Mouse (Mus musculus) adrenal gland, postnatal 10 days (tissue): ENCODE results near the gene Top1. TPM values are rescaled to one million over a fixed set of nuclear protein-coding genes. Genes with fewer than 3 reads are reported as not detected.
A peak's percentile ranks its signal among the peaks of the same experiment; 100 is the strongest.

Experiments
- DNase-seq: peaks from one replicate; pipeline ENCODE4 v3.0.0; 2021; ENCODE audit warnings: mixed read lengths
- total RNA-seq, 2 experiments: library from RNA; stranded (reverse); gene quantifications; 2 replicates each; pipeline ENCODE4 v1.2.3; 2021

Gene Top1
- total RNA-seq, 2 experiments from 2014 or later, result 72.7 to 75.0 TPM

- no peak for DNase-seq
These were observed 95.9 kb downstream of the Top1 start for GRCm38 (mm10) chr2:160741580-160741979.

GRCm38 (mm10) chr2:160742161-160742609, 96.5 kb downstream of the Top1 start:
- no peak for DNase-seq

DNA sequence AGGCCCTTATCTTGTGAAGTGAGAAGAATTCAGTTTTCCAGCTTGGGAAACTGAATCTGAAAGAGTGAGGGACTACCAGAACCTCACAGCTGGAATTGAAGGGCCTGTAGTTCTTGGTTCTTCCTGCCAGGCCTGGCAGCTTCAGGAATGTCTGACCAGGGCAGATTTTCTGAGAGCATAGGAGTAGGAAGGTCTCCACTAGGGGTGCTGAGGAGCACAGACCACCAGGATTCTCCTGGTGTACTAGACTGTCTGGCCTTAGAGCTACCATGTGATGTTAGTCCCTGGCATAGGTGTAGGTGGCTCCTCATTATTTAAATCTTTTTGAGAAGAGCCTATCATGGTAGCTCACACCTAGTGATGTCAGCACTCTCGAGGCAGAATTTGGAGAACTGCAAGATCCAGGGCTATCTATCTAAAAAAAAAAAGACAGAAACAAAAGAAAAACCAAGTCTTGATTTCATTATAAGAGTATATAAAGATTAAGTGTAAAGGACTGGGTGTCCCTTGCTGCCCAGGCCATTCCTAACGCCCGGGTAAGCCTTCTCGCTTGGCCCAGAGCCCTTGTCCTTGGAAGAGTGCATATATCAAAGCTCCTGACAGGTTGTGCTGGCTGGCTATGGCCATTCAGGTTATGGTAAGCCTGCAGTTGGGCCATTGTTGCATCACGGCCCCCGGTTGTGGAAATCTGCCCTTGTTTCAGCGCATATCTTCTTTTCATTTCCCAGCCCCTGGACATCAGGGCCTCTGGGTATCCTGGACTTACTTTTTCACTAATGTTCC, 98.5 kb downstream of the Top1 start:
- DNase-seq, result peak; percentile 86

DNA sequence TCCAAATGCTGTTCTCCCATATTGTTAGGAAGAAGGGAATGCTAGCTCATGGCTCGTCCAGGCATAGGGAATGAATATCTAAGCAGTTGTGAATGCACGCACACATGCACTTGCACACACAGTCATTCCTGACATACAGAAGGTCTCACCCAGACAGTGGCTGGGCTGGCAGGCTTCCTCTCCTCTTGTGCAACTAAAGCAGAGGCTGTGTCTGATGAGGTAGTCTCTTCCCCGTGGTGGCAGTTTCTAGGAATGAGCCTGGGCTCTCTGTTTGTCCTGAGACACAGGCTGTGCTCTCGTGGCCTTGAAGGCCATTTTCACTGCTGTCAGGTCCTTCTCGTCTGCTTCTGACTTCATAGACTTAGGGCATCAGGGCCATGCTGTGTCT, 99.1 kb downstream of the Top1 start:
- DNase-seq, result peak; percentile 68

DNA sequence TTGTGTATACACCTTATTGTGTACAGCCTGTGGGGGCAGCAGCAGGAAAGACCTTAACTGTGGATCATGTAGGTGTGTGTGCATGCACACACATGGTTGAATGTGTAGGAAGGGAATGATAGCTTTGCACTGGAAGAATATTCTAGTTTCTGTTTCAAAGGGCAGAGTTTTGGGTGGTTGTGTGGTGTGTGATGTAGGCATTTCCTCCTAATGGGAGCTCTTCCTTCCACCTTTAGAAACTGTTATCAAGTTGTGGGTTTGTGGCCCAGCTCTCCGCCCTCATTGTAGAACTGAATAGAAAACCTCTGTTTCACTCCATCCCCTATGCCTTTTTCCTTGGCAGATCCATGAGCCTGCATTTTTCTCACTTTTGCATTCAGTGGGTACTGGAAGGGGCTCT, 99.8 kb downstream of the Top1 start:
- no peak for DNase-seq

GRCm38 (mm10) chr2:160746637-160747036, 100.9 kb downstream of the Top1 start:
- DNase-seq, result no peak

DNA sequence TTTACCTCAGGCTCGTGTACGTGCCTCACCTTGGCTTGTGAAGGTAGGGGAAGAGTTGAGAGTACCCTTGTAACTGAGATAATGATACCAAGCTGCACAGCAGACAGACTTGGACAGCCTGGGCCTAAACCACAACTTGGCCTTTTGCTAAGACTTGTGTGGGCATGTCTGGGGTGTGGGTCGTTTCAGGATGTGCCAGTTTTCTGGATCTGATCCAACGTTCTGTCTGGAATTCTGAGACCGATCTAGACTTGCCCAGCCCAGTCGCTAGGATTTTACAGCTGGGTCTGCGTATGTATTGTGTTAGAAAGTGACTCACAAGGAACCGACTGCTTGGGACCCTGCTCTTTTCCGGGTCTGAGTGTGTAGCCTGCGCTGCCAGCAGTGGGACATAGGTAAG, 101.4 kb downstream of the Top1 start:
- DNase-seq, result no peak

DNA sequence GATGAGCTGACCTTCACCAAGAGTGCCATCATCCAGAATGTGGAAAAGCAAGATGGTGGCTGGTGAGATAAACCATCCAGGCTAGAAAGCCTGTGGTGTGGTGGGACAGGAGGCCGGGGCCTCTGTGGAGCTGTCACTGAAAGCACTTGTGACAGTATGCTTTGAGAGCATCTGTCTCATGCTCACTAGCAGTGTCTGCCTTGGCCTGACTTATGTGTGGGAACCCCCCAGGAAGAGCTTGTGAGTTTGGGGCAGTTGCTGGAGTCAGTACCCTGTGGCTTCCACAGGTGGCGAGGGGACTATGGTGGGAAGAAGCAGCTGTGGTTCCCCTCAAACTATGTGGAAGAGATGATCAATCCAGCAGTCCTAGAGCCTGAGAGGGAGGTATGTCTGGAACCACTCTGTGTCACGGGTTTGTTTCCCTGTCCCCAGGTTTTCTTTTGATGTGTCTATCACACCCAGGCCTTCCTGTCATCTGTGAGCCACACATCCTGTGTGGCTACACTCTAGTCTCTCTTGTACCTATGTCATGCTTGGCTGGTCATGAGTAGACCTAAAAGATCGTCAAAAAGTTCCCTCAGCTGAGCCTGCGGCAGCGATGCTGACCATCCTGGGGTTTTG, 111.0 kb downstream of the Top1 start:
- no peak for DNase-seq

- DNase-seq, result peak; percentile 66
These were observed 114.9 kb downstream of the Top1 start for GRCm38 (mm10) chr2:160760433-160761184.

- DNase-seq, result no peak
These were observed 118.1 kb downstream of the Top1 start for GRCm38 (mm10) chr2:160763816-160764215.

DNA sequence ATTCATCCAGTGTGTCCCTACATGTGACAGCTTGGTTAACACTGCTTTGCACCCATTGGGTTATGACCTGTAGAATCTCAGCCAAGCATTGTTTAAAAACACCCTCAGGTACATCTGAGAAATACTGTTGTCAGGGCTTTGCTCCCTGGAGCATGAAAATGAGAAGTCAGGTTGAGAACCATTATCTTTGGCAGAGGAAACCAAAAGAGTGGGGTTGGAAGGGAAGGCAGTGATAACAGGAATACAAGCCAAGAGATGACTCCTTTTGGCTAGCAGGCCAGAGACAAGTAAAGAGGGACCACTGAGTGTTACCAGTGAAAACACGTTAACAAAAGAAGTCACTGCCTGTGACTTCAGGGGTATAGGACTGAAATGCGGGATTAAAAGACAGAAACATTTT, 118.7 kb downstream of the Top1 start:
- DNase-seq, result no peak

DNA sequence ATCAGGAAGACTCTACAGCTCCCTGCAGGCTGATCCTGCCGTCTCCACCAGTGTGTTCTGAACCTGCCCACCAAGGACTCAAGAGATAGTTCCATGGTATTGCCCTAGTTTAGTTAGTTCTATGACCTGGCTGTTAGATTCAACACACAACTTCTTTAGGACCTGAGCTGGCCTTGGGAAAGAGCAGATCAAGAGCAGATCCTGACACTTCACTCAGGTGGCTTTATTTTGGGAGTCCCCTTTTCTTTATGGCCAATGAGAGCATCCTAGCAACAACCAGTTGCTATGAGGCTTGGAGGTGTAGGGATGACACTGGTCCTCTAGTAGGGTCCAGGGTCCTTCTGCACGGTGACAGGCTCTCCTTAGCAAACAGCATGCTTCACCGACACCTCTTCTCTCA, 119.4 kb downstream of the Top1 start:
- no peak for DNase-seq

- DNase-seq, result peak; percentile 63
These were observed 120.7 kb downstream of the Top1 start for GRCm38 (mm10) chr2:160766371-160766771.

DNA sequence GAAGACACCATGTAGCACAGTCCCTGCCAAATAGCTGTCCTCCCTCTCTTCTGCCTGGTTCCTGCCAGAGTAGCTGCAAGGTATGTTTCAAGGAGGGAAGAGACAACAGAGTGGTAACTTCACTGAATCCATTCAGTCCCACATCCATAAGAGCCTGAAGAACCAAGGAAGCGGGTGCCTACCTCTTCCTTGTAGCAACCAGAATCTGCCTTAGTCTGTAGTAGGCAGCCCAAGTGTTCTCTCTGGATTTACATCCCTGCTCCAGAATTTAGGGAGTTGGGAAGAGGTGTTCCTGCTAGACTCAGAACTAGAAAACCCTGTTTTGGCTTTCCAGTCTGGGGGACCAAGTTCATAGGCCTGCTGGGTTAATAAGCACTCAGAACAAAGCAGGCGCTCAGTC, 121.5 kb downstream of the Top1 start:
- DNase-seq, result no peak

DNA sequence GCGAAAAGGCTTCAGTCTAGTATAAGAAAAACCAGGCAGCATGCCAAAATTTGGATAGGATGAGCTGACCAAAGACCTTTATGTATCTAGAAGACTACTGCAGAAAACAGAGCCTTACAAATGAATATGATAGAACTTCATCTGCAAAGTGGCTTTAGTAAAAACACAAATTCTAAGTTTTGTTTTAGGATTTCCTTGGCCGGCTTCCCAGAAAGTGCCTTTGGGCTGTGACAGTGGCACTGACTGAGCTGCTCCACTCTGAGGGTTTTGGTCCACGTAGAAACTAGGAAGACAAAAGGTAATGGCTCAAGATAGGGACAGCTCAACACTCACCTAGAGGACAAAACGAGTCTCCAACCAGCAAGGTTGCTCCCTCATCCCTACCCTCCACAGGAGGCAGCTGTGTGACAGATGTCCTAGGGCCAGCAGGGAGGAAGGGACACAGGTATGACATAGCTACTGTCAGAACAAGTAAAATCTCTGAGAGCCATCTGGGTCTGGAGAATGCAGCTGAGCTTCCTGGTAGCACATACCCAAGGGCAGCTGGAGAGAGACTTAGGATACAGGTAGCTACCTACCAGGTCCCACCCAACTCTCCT, 122.5 kb downstream of the Top1 start:
- DNase-seq, result no peak

GRCm38 (mm10) chr2:160768997-160769396, 123.3 kb downstream of the Top1 start:
- no peak for DNase-seq

DNA sequence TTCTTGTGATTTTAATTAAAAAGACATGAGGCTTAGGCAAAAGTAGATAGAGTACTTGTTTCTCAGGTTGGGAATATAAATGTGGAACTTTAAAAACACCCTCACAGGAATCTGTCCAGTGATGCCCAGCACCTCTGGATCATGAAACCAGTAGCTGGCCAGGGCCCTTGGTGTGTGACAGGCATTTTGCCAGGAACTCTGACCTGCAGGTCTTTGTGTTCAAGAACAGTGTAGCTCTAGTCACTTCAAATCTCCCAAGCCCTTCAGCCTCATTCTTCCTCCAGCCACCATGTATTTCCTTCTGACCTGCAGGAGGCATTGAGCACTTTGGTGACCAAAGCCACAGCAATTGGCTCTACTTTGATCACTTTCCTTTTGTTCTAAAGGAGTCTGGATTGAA, 124.7 kb downstream of the Top1 start:
- DNase-seq, result no peak

DNA sequence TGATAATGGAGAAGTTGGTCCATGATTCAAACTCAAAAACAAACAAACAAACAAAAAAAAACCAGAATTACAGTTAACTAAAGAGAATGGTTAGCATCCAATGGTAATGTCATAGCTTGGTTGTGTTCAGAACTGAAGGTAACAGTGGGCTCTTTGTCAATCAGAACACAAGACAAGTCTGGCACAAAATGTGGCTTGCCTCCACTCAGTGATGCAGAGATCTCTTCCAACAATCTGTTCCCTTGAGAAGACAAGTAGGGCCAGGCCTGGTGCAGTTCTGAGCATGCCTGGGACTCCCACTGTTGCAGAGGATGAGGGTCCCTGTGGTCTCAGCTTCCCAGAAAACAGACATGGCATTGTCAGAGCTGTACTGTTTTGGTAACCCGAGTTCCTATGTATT, 125.2 kb downstream of the Top1 start:
- no peak for DNase-seq

DNA sequence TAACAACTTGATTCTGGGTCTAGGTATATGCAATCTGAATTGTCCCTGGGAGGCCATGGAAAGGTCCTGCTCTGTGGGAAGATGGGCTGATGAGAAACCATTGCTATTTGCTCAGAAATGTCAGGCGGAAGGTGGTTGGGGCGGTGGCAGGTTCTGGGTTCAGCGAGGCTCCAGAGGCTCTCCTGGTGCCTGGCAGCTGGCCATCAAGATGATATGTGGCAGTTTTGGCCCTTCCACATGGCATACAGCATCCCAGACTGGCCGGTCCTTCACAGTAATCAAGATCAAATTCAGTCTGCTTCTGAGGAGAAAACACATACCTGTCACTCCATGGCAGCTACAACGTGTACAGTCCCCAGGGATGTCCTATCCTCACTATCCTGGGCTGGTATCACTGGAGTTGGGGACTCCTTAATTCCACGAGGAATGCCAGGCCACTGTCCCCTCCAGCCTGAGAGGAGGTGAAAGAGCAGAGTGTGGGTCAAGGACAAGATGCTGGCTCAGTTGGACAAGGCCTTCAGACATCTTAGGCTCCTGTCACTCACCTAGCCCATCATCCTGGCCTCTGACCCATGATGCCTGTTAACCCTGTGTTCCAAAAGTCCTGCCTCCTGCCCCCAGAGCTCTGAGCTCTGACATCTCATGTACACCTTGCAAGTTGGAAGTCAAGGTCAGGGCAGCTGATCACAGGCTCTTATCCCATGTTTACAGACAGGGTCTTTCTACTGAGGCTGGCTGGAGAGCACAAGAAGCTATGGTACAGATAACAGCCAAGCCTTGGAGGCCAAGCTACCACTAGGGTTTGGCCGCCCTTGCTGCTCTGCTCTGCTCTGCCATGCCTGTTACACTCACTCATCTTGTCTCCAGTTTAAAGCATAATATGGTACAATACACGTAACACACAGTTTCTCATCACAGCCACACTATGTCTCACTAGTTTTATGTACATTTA, 125.9 kb downstream of the Top1 start:
- no peak for DNase-seq
